Mouse (Mus musculus) spleen, adult 2 months (tissue): Measurements from ENCODE around the gene Cdh23.

Experiments used
- CTCF ChIP-seq: fragments of 200-500 bp; IDR thresholded peaks from 2 replicates; pipeline ENCODE4 v1.5.1; 2011; ENCODE audit warnings: mild to moderate bottlenecking, inconsistent platforms; ENCODE audit not compliant: insufficient read depth, insufficient read length, insufficient replicate concordance; ENCODE audit errors: extremely low read depth
- POLR2A ChIP-seq: fragments of 200-500 bp; IDR thresholded peaks from 2 replicates; pipeline ENCODE4 v1.6.1; 2011; ENCODE audit warnings: low read depth, low read length, inconsistent platforms

GRCm38 (mm10) chr10:60418137-60418536, 278.2 kb downstream of the Cdh23 start:
- TF ChIP-seq CTCF (peak; percentile 55; the same call in 1 of the 2 replicates), POLR2A (no peak)
